Mouse (Mus musculus) myocyte (in vitro differentiated cells): Measurements from ENCODE around the gene Zfp575.
A peak's percentile ranks its signal among the peaks of the same experiment; 100 is the strongest.

Source experiments
- CEBPB ChIP-seq: IDR thresholded peaks from 2 replicates; pipeline ENCODE4 v1.6.1; 2011; ENCODE audit warnings: mild to moderate bottlenecking, moderate library complexity; ENCODE audit not compliant: poor library complexity, insufficient read depth, severe bottlenecking
- E2F4 ChIP-seq: IDR thresholded peaks from one replicate; pipeline ENCODE4 v1.6.1; 2011; ENCODE audit warnings: mild to moderate bottlenecking, control low read depth, moderate library complexity; ENCODE audit not compliant: insufficient read depth
- MAX ChIP-seq: IDR thresholded peaks from one replicate; pipeline ENCODE4 v1.6.1; 2011; ENCODE audit warnings: low read depth, mild to moderate bottlenecking, control low read depth
- MYOD1 ChIP-seq, 3 experiments: IDR thresholded peaks; one replicate each; pipeline ENCODE4 v1.6.1; 2011; ENCODE audit warnings: control low read depth in 2 of 3, low read depth in 2 of 3, mild to moderate bottlenecking in 2 of 3, moderate library complexity in 1 of 3; ENCODE audit not compliant: insufficient read length in 2 of 3, control insufficient read depth in 1 of 3
- MYOG ChIP-seq, 3 experiments: IDR thresholded peaks; one replicate each; pipeline ENCODE4 v1.6.1; 2011; ENCODE audit warnings: control low read depth in 2 of 3, low read depth in 2 of 3, mild to moderate bottlenecking in 2 of 3; ENCODE audit not compliant: insufficient read length in 2 of 3, control insufficient read depth in 1 of 3, insufficient read depth in 1 of 3
- POLR2A ChIP-seq: IDR thresholded peaks from one replicate; pipeline ENCODE4 v1.6.1; 2011; ENCODE audit warnings: low read depth, mild to moderate bottlenecking, control low read depth, moderate library complexity; ENCODE audit not compliant: insufficient read length
- POLR2AphosphoS2 ChIP-seq: IDR thresholded peaks from one replicate; pipeline ENCODE4 v1.6.1; 2011; ENCODE audit warnings: low read depth, control low read depth; ENCODE audit not compliant: insufficient read length
- SRF ChIP-seq: IDR thresholded peaks from one replicate; pipeline ENCODE4 v1.6.1; 2011; ENCODE audit warnings: low read depth; ENCODE audit not compliant: control insufficient read depth, insufficient read length
- TCF12 ChIP-seq: IDR thresholded peaks from one replicate; pipeline ENCODE4 v1.6.1; 2011; ENCODE audit warnings: mild to moderate bottlenecking, control low read depth; ENCODE audit not compliant: poor library complexity, insufficient read depth, severe bottlenecking
- TCF3 ChIP-seq: IDR thresholded peaks from one replicate; pipeline ENCODE4 v1.6.1; 2011; ENCODE audit warnings: low read depth, control low read depth; ENCODE audit not compliant: insufficient read length
- USF1 ChIP-seq: IDR thresholded peaks from one replicate; pipeline ENCODE4 v1.6.1; 2011; ENCODE audit warnings: low read depth, mild to moderate bottlenecking, control low read depth, moderate library complexity

DNA sequence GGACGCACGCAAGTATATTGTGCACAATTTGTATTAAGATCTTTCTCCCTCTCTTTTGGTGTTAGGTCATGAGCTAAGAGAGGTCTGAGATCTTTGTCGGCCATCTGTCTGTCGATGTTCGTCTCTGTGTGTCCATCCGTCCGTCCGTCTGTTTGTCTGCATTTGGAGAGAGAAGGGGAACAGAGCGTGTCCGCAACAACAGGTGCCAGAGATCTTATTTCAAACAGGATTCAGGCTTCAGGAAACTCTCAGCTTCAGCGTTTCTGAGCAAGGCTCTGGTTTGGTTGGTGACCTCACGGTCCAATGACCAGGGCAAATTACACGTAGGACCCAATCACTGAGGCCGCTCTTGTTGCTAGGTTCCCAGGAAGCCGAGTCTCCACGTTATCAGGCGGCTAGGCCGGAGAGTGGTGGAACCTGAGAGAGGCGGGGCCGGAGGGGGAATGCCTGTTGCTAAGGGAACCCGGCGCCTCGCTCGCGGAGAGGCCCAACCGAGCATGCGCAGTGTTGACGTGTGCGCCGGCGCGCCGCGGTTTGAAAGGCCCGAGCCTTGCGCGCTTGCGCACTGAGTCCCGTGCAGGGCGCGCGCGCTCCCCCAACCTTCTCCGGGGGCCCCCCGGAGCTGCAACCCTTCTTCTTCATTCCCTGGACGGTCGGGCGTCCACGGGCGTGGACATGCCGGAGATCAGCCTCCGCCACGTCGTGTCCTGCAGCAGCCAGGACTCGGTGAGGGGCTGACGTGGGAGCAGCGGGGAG lies 40.6 kb downstream of the Zfp575 start:
- TF ChIP-seq POLR2A (peak; percentile 47), MAX (no peak), USF1 (no peak), E2F4 (peak; percentile 78), POLR2AphosphoS2 (no peak), TCF12 (peak; percentile 25), TCF3 (no peak), MYOG (IDR thresholded peaks at IDR 0.05; ENCODE audit: control insufficient read depth in 1 of 3, insufficient read depth in 1 of 3, insufficient read length in 2 of 3, low read depth in 2 of 3) (peak; percentile 49 to 82 (median 68)), CEBPB (no peak), SRF (peak; percentile 34), MYOD1 (IDR thresholded peaks at IDR 0.05; ENCODE audit: control insufficient read depth in 1 of 3, insufficient read length in 2 of 3, low read depth in 2 of 3) (peak; percentile 51 to 89 (median 87))
